Mouse (Mus musculus) liver, adult 2 months (tissue): ENCODE measurements around the gene Lrch1.

Experiments
- CTCF ChIP-seq: fragments of 200-500 bp; IDR thresholded peaks from 2 replicates; pipeline ENCODE4 v1.5.1; 2011; ENCODE audit warnings: low read depth, low read length, control low read depth
- POLR2A ChIP-seq: fragments of 200-500 bp; IDR thresholded peaks from 2 replicates; pipeline ENCODE4 v1.6.1; 2011; ENCODE audit warnings: low read length, control low read depth; ENCODE audit not compliant: insufficient read depth; ENCODE audit errors: extremely low read depth

GRCm38 (mm10) chr14:74767892-74768291 lies 179.8 kb downstream of the Lrch1 start:
- TF ChIP-seq CTCF (no peak), POLR2A (no peak)
